Mouse (Mus musculus): Measurements from ENCODE around the gene Vps13d.

The Vps13d gene

DNA sequence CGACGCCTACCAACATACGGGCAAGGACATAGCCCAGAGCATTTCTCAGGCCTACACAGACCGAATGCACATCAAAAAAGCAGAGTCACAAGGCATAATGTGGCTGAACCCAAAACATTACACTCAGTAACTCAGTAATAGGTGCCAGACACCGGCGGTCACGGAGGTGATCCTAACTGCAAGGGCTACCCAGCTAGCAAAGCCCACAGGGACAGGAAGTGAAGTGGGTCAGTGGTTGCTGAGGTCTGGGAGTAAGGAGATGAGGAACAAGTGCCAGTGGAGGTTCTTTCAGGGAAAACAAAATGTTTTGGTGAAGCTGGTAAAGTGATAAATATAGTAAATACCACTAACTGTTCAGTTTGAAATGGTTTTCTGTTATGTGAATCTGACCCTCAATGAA is 121.1 kb downstream of the Vps13d start:
- DNase-seq, result no peak

GRCm38 (mm10) chr4:145071942-145072341 is 122.9 kb downstream of the Vps13d start:
- DNase-seq, result no peak

- no peak for DNase-seq
Measured at GRCm38 (mm10) chr4:145067019-145067680, 127.7 kb downstream of the Vps13d start.

GRCm38 (mm10) chr4:145066336-145067018 is 128.3 kb downstream of the Vps13d start:
- DNase-seq, result no peak

- no peak for DNase-seq
Measured at GRCm38 (mm10) chr4:145058749-145059442, 135.9 kb downstream of the Vps13d start.

DNA sequence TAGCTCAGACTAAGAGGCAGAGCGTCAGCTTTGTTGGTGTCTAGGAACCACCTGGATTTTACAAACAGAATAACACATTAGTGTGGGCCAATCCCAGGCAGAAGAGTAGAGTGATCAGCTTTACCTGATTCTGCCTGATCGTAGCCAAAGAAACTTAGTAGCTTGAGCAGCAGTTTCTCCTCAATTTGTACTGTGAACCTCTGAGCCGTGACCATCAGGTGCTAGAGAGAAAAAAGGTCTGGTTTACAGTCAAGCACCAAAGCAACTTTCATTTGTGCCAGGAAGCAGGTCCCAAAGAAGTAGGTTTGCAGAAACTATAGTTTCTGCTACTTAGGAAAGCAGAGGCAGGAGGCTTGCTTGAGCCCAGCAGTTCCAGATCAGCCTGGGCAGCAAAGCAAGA is 138.5 kb downstream of the Vps13d start:
- DNase-seq, result no peak

- no peak for DNase-seq
Measured at GRCm38 (mm10) chr4:145055792-145056191, 139.0 kb downstream of the Vps13d start.

- DNase-seq, result no peak
Measured at GRCm38 (mm10) chr4:145054369-145054768, 140.4 kb downstream of the Vps13d start.

DNA sequence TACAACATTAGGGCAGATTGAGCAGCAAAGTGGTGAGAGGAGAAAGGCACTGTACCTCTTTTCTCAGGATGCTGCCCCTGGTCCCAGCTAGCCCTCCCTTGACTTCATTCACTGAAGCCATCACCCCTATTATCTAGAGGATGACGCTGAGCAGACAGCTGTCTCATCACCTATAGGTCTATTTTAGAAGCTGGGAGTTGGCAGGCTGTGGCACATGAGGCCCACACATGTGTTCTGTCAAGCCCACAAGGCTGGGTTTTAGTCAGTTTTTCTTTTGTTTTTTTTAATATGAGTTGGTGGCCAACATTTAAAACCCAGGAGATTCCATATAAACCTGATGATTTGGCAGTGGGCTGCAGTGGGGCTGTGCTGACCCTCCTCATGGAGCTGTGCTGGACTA is 142.1 kb downstream of the Vps13d start:
- no peak for DNase-seq

DNA sequence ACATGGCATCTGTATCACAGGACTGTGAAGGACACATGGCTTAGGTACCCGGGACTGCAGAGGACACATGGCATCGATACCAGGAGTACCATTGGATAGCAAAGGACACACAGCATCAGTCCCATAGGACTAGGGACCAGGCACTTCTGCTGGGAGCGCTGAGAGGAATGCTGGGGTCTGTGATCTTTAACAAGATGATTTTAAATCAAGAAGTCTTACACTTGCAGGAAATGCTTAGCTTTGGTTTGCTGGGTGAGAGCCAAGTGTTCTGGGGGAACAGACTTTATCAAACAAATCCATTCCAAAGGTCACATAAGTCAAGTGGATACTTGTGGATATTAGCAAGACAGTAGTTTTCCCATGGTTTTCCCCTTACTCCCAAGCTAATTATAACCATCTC is 142.5 kb downstream of the Vps13d start:
- DNase-seq, result no peak

GRCm38 (mm10) chr4:145051209-145051969 is 143.4 kb downstream of the Vps13d start:
- DNase-seq, result no peak

GRCm38 (mm10) chr4:145050518-145051208 is 144.1 kb downstream of the Vps13d start:
- peak; percentile 56 for DNase-seq

DNA sequence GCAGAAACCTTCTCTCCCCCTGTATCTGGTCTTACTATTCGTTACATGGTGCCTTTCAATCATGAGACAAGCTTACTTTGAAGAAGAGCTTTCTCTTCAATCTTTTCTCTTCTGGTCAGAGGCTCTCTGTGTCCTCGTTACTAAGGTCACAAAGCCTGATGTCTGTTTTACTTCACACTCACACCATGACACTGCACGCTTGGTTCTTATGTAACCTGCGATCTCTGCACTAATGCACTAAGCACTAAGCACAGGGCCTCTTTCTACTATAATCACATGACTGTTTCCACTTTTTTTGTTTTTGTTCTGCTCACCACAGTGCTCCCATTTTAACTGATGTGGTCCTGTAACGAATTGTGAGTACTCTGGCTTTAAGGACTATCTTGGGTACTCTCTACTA is 146.8 kb downstream of the Vps13d start:
- no peak for DNase-seq

DNA sequence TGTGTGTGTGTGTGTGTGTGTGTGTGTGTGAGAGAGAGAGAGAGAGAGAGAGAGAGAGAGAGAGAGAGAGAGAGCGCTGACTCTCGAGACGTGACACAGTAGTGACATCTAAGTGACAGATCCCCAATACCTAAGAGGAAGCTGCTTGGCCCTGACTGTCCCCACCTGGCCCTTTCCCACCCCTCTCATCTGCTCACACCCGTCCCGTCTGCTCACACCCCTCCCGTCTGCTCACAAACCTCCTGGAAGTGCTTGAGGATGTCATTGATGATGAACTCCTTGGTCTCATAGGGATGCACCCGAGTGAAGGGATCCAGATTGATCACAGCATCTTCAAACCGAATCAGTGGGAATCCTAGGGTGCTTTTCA is 148.8 kb downstream of the Vps13d start:
- DNase-seq, result no peak

DNA sequence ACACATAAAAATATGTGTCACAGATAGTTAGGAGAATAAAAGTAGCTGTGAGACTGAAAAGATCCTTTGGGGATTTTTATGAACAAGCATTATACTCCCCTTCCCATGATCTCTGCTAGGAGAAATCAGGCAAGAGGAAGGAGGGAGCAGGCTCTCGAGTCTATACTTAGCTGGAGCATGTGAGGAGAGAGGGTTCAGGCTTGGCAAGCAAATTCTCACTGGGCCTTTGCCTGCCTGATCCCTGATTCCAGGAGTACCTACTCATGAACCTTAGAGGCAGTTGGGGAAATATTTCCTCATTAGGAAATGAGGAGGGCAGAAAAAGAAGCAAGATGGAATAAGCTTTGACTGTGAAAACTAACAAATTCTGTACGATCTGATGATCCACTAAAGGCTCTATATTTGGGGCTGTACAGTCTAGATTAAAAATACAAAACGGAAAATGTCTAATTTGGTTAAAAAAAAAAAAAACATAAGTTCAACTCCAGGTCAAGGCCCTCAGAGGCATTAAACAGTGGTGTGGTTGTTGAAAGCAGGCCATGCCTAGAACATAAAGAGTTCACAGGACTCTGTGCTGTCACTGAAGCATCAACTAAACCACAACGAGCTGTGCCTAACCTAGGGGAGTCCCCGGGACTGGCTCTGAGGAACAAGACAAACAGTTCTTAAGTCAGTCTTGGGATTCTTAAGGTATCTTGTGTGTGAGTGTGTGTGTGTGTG is 149.3 kb downstream of the Vps13d start:
- DNase-seq, result no peak

GRCm38 (mm10) chr4:145041223-145041870 is 153.5 kb downstream of the Vps13d start:
- no peak for DNase-seq

- no peak for DNase-seq
Measured at GRCm38 (mm10) chr4:145037631-145038416, 157.0 kb downstream of the Vps13d start.

DNA sequence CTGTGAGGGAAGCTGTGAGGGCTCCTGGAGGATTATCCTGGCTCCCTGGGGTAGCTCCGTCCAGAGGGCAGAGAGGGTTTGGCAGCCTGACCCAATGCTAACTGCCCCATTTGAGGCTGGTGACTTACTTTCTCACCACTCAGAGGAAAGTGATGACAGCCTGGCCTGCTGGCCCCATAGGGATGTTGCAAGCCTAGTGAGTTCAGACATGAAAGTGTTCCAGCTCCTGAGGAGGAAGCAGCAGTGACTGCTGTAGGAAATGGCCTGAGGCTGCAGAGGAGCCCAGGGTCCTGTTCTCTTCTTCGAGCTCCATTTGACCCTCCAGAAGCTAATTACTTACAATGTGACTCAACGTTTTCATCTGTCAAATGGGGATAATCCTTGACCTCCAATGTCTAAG is 157.8 kb downstream of the Vps13d start:
- no peak for DNase-seq

- no peak for DNase-seq
Measured at GRCm38 (mm10) chr4:145035450-145035849, 159.4 kb downstream of the Vps13d start.

- no peak for DNase-seq
Measured at GRCm38 (mm10) chr4:145034506-145035243, 160.1 kb downstream of the Vps13d start.

All from thymus, postnatal 4 days (tissue).